Mouse (Mus musculus): Measurements from ENCODE around the gene Col23a1. TPM values are rescaled to one million over a fixed set of nuclear protein-coding genes. Genes with fewer than 3 reads are reported as not detected.
A peak's percentile ranks its signal among the peaks of the same experiment; 100 is the strongest.

Gene Col23a1
- polyA plus RNA-seq, 1 experiment from 2014 or later = 29.3 TPM

GRCm38 (mm10) chr11:51494178-51494577, 204.5 kb downstream of the Col23a1 start:
- 66% methylated on average over 5 of the region's 5 CpGs for WGBS
- no peaks in the 10 kb centered on the region for H3K9me3 ChIP-seq
- ATAC-seq (ENCODE audit: insufficient number of reproducible peaks, insufficient read depth, low FRiP score, low TSS enrichment) = no peak
- H3K36me3 ChIP-seq = no peaks in the 10 kb centered on the region
- no peak overlapping the region for H3K4me3 ChIP-seq
- H3K4me2 ChIP-seq (replicated peaks) = no peak overlapping the region
- H3K9ac ChIP-seq = no peak overlapping the region
- peaks cover 5% of the 10 kb centered on the region; the same call in 1 of the 2 replicates for H3K4me1 ChIP-seq
- H3K27me3 ChIP-seq = no peaks in the 10 kb centered on the region
- H3K27ac ChIP-seq = no peak overlapping the region

GRCm38 (mm10) chr11:51499776-51500175, 210.1 kb downstream of the Col23a1 start:
- Histone ChIP-seq H3K9me3 (no peaks in the 10 kb centered on the region), H3K36me3 (no peaks in the 10 kb centered on the region), H3K27me3 (no peaks in the 10 kb centered on the region), H3K4me3 (no peak overlapping the region), H3K4me1 (0 out of 2 replicates have a peak, but pooled peaks cover 5% of the 10 kb centered on the region), H3K4me2 (replicated peaks) (no peak overlapping the region), H3K9ac (no peak overlapping the region), H3K27ac (no peak overlapping the region)
- ATAC-seq (ENCODE audit: insufficient number of reproducible peaks, insufficient read depth, low FRiP score, low TSS enrichment) = no peak

GRCm38 (mm10) chr11:51502431-51502851, 212.7 kb downstream of the Col23a1 start:
- no peaks in the 10 kb centered on the region for H3K36me3 ChIP-seq
- H3K27ac ChIP-seq = no peak overlapping the region
- no peak for ATAC-seq (ENCODE audit: insufficient number of reproducible peaks, insufficient read depth, low FRiP score, low TSS enrichment)
- H3K4me2 ChIP-seq (replicated peaks) = no peak overlapping the region
- H3K4me3 ChIP-seq = no peak overlapping the region
- no peak overlapping the region for H3K9ac ChIP-seq
- peaks cover 5% of the 10 kb centered on the region; the same call in 1 of the 2 replicates for H3K4me1 ChIP-seq
- H3K9me3 ChIP-seq = no peaks in the 10 kb centered on the region
- 41% methylated on average over 10 of the region's 10 CpGs for WGBS
- no peaks in the 10 kb centered on the region for H3K27me3 ChIP-seq

- ATAC-seq (ENCODE audit: insufficient number of reproducible peaks, insufficient read depth, low FRiP score, low TSS enrichment) = no peak
- WGBS = 67% methylated on average over 3 of the region's 3 CpGs
- Histone ChIP-seq H3K9me3 (no peaks in the 10 kb centered on the region), H3K4me1 (peaks cover 11% of the 10 kb centered on the region), H3K27ac (no peak overlapping the region), H3K36me3 (no peaks in the 10 kb centered on the region), H3K4me2 (replicated peaks) (no peak overlapping the region), H3K4me3 (no peak overlapping the region), H3K9ac (no peak overlapping the region), H3K27me3 (no peaks in the 10 kb centered on the region)
Measured at GRCm38 (mm10) chr11:51504946-51505345, 215.2 kb downstream of the Col23a1 start.

- H3K9ac ChIP-seq = no peak overlapping the region
- H3K27ac ChIP-seq = no peak overlapping the region
- H3K4me2 ChIP-seq (replicated peaks) = no peak overlapping the region
- H3K4me1 ChIP-seq = peaks cover 6% of the 10 kb centered on the region
- no peaks in the 10 kb centered on the region for H3K36me3 ChIP-seq
- no peaks in the 10 kb centered on the region for H3K9me3 ChIP-seq
- H3K27me3 ChIP-seq = no peaks in the 10 kb centered on the region
- H3K4me3 ChIP-seq = no peak overlapping the region
- WGBS = 43% methylated on average over 6 of the region's 6 CpGs
- no peak for ATAC-seq (ENCODE audit: insufficient number of reproducible peaks, insufficient read depth, low FRiP score, low TSS enrichment)
Measured at GRCm38 (mm10) chr11:51508053-51508452, 218.3 kb downstream of the Col23a1 start.

GRCm38 (mm10) chr11:51509211-51509610, 219.5 kb downstream of the Col23a1 start:
- Histone ChIP-seq H3K4me1 (peaks cover 6% of the 10 kb centered on the region), H3K36me3 (no peaks in the 10 kb centered on the region), H3K4me3 (no peak overlapping the region), H3K27me3 (no peaks in the 10 kb centered on the region), H3K9ac (no peak overlapping the region), H3K9me3 (no peaks in the 10 kb centered on the region), H3K4me2 (replicated peaks) (no peak overlapping the region), H3K27ac (no peak overlapping the region)
- no peak for ATAC-seq (ENCODE audit: insufficient number of reproducible peaks, insufficient read depth, low FRiP score, low TSS enrichment)
- WGBS = 75% methylated on average over 5 of the region's 5 CpGs

- no peak for ATAC-seq (ENCODE audit: insufficient number of reproducible peaks, insufficient read depth, low FRiP score, low TSS enrichment)
- no peaks in the 10 kb centered on the region for H3K27me3 ChIP-seq
- H3K9me3 ChIP-seq = no peaks in the 10 kb centered on the region
- H3K4me1 ChIP-seq = peaks cover under 1% of the 10 kb centered on the region
- 74% methylated on average over 6 of the region's 6 CpGs for WGBS
- no peak overlapping the region for H3K27ac ChIP-seq
- H3K4me3 ChIP-seq = no peak overlapping the region
- H3K9ac ChIP-seq = no peak overlapping the region
- no peak overlapping the region for H3K4me2 ChIP-seq (replicated peaks)
- no peaks in the 10 kb centered on the region for H3K36me3 ChIP-seq
Measured at GRCm38 (mm10) chr11:51513019-51513418, 223.3 kb downstream of the Col23a1 start.

GRCm38 (mm10) chr11:51515346-51515745, 225.6 kb downstream of the Col23a1 start:
- H3K27me3 ChIP-seq = no peaks in the 10 kb centered on the region
- ATAC-seq (ENCODE audit: insufficient number of reproducible peaks, insufficient read depth, low FRiP score, low TSS enrichment) = no peak
- WGBS = 77% methylated on average over 11 of the region's 11 CpGs
- H3K4me1 ChIP-seq = peaks cover 4% of the 10 kb centered on the region; the same call in 1 of the 2 replicates
- H3K27ac ChIP-seq = no peak overlapping the region
- no peak overlapping the region for H3K4me3 ChIP-seq
- no peak overlapping the region for H3K9ac ChIP-seq
- H3K4me2 ChIP-seq (replicated peaks) = no peak overlapping the region
- no peaks in the 10 kb centered on the region for H3K9me3 ChIP-seq
- H3K36me3 ChIP-seq = no peaks in the 10 kb centered on the region

- Histone ChIP-seq H3K4me3 (no peak overlapping the region), H3K27me3 (no peaks in the 10 kb centered on the region), H3K36me3 (no peaks in the 10 kb centered on the region), H3K27ac (no peak overlapping the region), H3K9ac (no peak overlapping the region), H3K4me2 (replicated peaks) (no peak overlapping the region), H3K4me1 (peaks cover 21% of the 10 kb centered on the region), H3K9me3 (no peaks in the 10 kb centered on the region)
- ATAC-seq (ENCODE audit: insufficient number of reproducible peaks, insufficient read depth, low FRiP score, low TSS enrichment) = no peak
- WGBS = 95% methylated on average over 3 of the region's 3 CpGs
Measured at GRCm38 (mm10) chr11:51518100-51518499, 228.4 kb downstream of the Col23a1 start.

- 62% methylated on average over 6 of the region's 6 CpGs for WGBS
- Histone ChIP-seq H3K36me3 (no peaks in the 10 kb centered on the region), H3K4me2 (replicated peaks) (no peak overlapping the region), H3K4me3 (no peak overlapping the region), H3K4me1 (peaks cover 25% of the 10 kb centered on the region), H3K9me3 (no peaks in the 10 kb centered on the region), H3K27me3 (no peaks in the 10 kb centered on the region), H3K27ac (no peak overlapping the region), H3K9ac (no peak overlapping the region)
- ATAC-seq (ENCODE audit: insufficient number of reproducible peaks, insufficient read depth, low FRiP score, low TSS enrichment) = no peak
Measured at GRCm38 (mm10) chr11:51518585-51518984, 228.9 kb downstream of the Col23a1 start.

GRCm38 (mm10) chr11:51521440-51521839, 231.7 kb downstream of the Col23a1 start:
- WGBS = 59% methylated on average over 3 of the region's 3 CpGs
- Histone ChIP-seq H3K4me2 (replicated peaks) (no peak overlapping the region), H3K27ac (no peak overlapping the region), H3K36me3 (no peaks in the 10 kb centered on the region), H3K27me3 (no peaks in the 10 kb centered on the region), H3K9ac (no peak overlapping the region; the same call in 1 of the 2 replicates), H3K9me3 (no peaks in the 10 kb centered on the region), H3K4me3 (no peak overlapping the region), H3K4me1 (peaks cover 37% of the 10 kb centered on the region)
- ATAC-seq (ENCODE audit: insufficient number of reproducible peaks, insufficient read depth, low FRiP score, low TSS enrichment) = no peak

GRCm38 (mm10) chr11:51523215-51523614, 233.5 kb downstream of the Col23a1 start:
- no peaks in the 10 kb centered on the region for H3K27me3 ChIP-seq
- peaks cover 50% of the 10 kb centered on the region for H3K4me1 ChIP-seq
- no peak for ATAC-seq (ENCODE audit: insufficient number of reproducible peaks, insufficient read depth, low FRiP score, low TSS enrichment)
- no peaks in the 10 kb centered on the region for H3K36me3 ChIP-seq
- no peak overlapping the region for H3K9ac ChIP-seq
- H3K4me3 ChIP-seq = no peak overlapping the region
- 0 out of 2 replicates have a peak overlapping the region, but pooled peaks have one; percentile 4 for H3K27ac ChIP-seq
- H3K4me2 ChIP-seq (replicated peaks) = no peak overlapping the region
- no peaks in the 10 kb centered on the region for H3K9me3 ChIP-seq

GRCm38 (mm10) chr11:51523625-51524024, 233.9 kb downstream of the Col23a1 start:
- H3K27me3 ChIP-seq = no peaks in the 10 kb centered on the region
- no peaks in the 10 kb centered on the region for H3K36me3 ChIP-seq
- no peaks in the 10 kb centered on the region for H3K9me3 ChIP-seq
- 0 out of 2 replicates have a peak overlapping the region, but pooled peaks have one; percentile 4 for H3K27ac ChIP-seq
- no peak for ATAC-seq (ENCODE audit: insufficient number of reproducible peaks, insufficient read depth, low FRiP score, low TSS enrichment)
- H3K9ac ChIP-seq = no peak overlapping the region
- no peak overlapping the region for H3K4me2 ChIP-seq (replicated peaks)
- 27% methylated on average over 9 of the region's 9 CpGs for WGBS
- H3K4me3 ChIP-seq = no peak overlapping the region
- peaks cover 50% of the 10 kb centered on the region for H3K4me1 ChIP-seq

Measured in embryonic facial prominence, embryonic 12.5 days (tissue).